Mouse (Mus musculus) stomach, postnatal 0 days (tissue): Measurements from ENCODE around the gene Cyp2j5.

Experiments
- CTCF ChIP-seq: IDR thresholded peaks from 2 replicates; pipeline ENCODE4 v1.5.1; 2016; ENCODE audit warnings: antibody characterized with exemption, low read depth, mild to moderate bottlenecking, moderate library complexity
- EP300 ChIP-seq: optimal IDR thresholded peaks from 2 replicates; pipeline ENCODE3; 2016; ENCODE audit warnings: antibody characterized with exemption

DNA sequence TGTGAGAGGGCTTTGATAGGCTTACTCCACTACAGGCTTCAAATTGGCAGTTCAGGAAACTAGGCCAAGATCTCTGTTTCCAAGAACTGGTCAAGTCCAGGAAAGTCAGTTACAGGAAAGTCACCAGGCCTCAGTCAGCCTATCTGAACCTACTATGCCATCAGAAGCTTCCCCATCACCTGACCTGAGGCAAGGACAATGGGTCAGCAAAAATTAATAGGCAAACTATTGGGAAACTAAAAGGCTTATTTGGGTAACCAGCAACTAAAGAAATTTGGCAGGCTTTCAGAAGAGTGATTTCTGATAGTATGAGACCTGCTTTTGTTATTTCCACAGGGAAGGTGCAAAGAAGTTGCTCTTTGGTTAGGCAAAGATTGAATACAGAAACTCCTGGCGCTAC, 41.5 kb downstream of the Cyp2j5 start:
- TF ChIP-seq EP300 (no peak), CTCF (no peak)
